Mouse (Mus musculus): ENCODE data around the gene Prr5l. TPM values are rescaled to one million over a fixed set of nuclear protein-coding genes. Genes with fewer than 3 reads are reported as not detected.

Prr5l gene
- polyA plus RNA-seq (2015; fragmentation: Nextera tagmentation; extraction: Ambion mirVana) = 32.7 and 32.8 TPM in 2 replicates

DNA sequence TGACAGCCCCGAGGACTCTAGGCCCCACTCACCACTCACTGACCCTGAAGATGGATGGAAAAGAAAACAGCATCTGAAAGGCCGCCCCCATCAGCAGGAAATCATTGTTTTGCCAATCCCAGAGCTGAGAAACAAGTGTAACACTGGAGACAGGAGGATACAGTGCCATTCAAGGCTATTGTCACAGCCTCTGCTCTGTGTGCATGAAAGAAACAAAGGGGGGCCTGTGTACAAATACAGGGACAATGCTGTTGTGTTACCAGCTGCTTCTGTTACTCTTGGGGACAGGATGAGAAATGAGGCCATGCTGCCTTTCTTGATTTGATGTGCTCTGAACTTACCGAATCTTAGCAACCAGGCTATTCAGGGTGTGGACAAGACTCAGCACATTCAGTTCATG is at the start of gene Prr5l:
TSS of gene Prr5l (minus strand) at position 30 of the 400 bp plus-strand sequence.
- Histone ChIP-seq H3K27me3 (no peaks in the 10 kb centered on the region), H3K4me3 (no peak within 1 kb of the TSS), H3K4me1 (peaks cover 13% of the 10 kb centered on the region)

DNA sequence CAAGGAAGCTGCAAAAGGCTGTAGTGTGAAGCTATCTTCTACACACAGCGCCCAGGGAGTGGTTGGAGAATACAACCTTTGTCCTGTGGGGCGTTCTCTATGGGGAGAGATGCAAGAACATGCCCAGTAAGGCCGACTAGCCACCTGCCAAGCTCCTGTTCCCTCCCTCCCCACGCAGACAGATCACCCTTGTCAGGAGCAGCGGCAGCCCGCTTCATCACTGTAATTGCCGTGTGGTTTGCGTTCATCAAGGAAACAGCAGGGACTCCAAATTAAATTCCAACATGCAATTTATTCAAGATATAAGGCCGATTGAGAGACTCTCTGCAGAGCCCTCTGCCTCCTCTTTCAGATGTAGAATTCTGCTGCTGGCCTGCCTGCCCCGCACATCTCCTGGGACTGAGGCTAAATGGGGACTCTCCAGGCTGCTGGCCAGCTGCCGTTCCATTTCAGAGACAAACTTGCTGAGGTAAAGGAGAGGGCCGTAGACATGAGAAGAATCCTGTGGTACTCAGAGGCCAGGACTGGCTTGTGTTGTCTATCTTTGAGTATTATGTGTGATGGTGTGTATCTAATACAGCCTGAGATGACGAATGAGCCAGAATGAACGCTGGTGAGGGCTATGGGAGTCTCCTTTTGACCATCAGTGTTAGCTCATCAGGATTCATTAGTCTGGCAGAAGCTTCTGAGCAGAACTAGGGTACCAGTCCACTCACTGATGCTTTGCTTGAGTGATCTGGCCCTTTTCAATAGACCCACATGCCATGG is 49.5 kb upstream of the Prr5l start:
- Histone ChIP-seq H3K4me3 (no peak overlapping the region), H3K9me3 (no peaks in the 10 kb centered on the region), H3K4me1 (peaks cover 3% of the 10 kb centered on the region; the same call in 1 of the 2 replicates), H3K27me3 (no peaks in the 10 kb centered on the region), H3K36me3 (no peaks in the 10 kb centered on the region), H3K4me2 (no peak overlapping the region), H3K9ac (no peak overlapping the region), H3K27ac (no peak overlapping the region)
- no peak for ATAC-seq (ENCODE audit: insufficient number of reproducible peaks, low FRiP score, low TSS enrichment, low read depth)
- WGBS = 69% methylated on average over 14 of the region's 14 CpGs

More for the DNA sequence above, at the start of gene Prr5l:
- no peak within 1 kb of the TSS for H3K4me2 ChIP-seq
- no peak for ATAC-seq (ENCODE audit: insufficient number of reproducible peaks, low FRiP score, low TSS enrichment, low read depth)
- no peak within 1 kb of the TSS for H3K9ac ChIP-seq
- H3K27ac ChIP-seq = no peak within 1 kb of the TSS
- H3K36me3 ChIP-seq = no peaks in the 10 kb centered on the region
- 53% methylated on average over 3 of the region's 3 CpGs for WGBS
- no peaks in the 10 kb centered on the region for H3K9me3 ChIP-seq

- Histone ChIP-seq H3K27ac (no peak overlapping the region), H3K4me2 (no peak overlapping the region), H3K4me1 (no peaks in the 10 kb centered on the region), H3K9me3 (no peaks in the 10 kb centered on the region), H3K4me3 (no peak overlapping the region), H3K27me3 (no peaks in the 10 kb centered on the region), H3K36me3 (no peaks in the 10 kb centered on the region), H3K9ac (no peak overlapping the region)
- WGBS = 81% methylated on average over 12 of the region's 12 CpGs
- ATAC-seq (ENCODE audit: insufficient number of reproducible peaks, low FRiP score, low TSS enrichment, low read depth) = no peak
These were observed 42.9 kb upstream of the Prr5l start for GRCm38 (mm10) chr2:101925591-101926188.

GRCm38 (mm10) chr2:101925183-101925582 is 42.4 kb upstream of the Prr5l start:
- ATAC-seq (ENCODE audit: insufficient number of reproducible peaks, low FRiP score, low TSS enrichment, low read depth) = no peak
- Histone ChIP-seq H3K9ac (no peak overlapping the region), H3K4me3 (no peak overlapping the region), H3K36me3 (no peaks in the 10 kb centered on the region), H3K4me1 (no peaks in the 10 kb centered on the region), H3K4me2 (no peak overlapping the region), H3K27ac (no peak overlapping the region), H3K9me3 (no peaks in the 10 kb centered on the region), H3K27me3 (no peaks in the 10 kb centered on the region)
- 87% methylated on average over 3 of the region's 3 CpGs for WGBS

- Histone ChIP-seq H3K9ac (no peak overlapping the region), H3K27me3 (no peaks in the 10 kb centered on the region), H3K4me3 (no peak overlapping the region), H3K4me2 (no peak overlapping the region), H3K4me1 (no peaks in the 10 kb centered on the region), H3K9me3 (no peaks in the 10 kb centered on the region), H3K27ac (no peak overlapping the region), H3K36me3 (no peaks in the 10 kb centered on the region)
- WGBS = 48% methylated on average over 4 of the region's 4 CpGs
- ATAC-seq (ENCODE audit: insufficient number of reproducible peaks, low FRiP score, low TSS enrichment, low read depth) = no peak
These were observed 40.4 kb upstream of the Prr5l start for GRCm38 (mm10) chr2:101923181-101923580.

- no peak for ATAC-seq (ENCODE audit: insufficient number of reproducible peaks, low FRiP score, low TSS enrichment, low read depth)
- no peaks in the 10 kb centered on the region for H3K9me3 ChIP-seq
- WGBS = 94% methylated on average over 4 of the region's 4 CpGs
- H3K27me3 ChIP-seq = no peaks in the 10 kb centered on the region
- H3K9ac ChIP-seq = no peak overlapping the region
- H3K4me3 ChIP-seq = no peak overlapping the region
- H3K4me1 ChIP-seq = no peaks in the 10 kb centered on the region
- H3K36me3 ChIP-seq = no peaks in the 10 kb centered on the region
- H3K27ac ChIP-seq = no peak overlapping the region
- no peak overlapping the region for H3K4me2 ChIP-seq
These were observed 39.5 kb upstream of the Prr5l start for GRCm38 (mm10) chr2:101922302-101922701.

GRCm38 (mm10) chr2:101920136-101920554 is 37.3 kb upstream of the Prr5l start:
- Histone ChIP-seq H3K27me3 (no peaks in the 10 kb centered on the region), H3K4me1 (no peaks in the 10 kb centered on the region), H3K36me3 (no peaks in the 10 kb centered on the region), H3K9me3 (no peaks in the 10 kb centered on the region), H3K9ac (no peak overlapping the region), H3K4me2 (no peak overlapping the region), H3K27ac (no peak overlapping the region), H3K4me3 (no peak overlapping the region)
- ATAC-seq (ENCODE audit: insufficient number of reproducible peaks, low FRiP score, low TSS enrichment, low read depth) = no peak
- WGBS = 59% methylated on average over 2 of the region's 2 CpGs

- Histone ChIP-seq H3K27ac (no peak overlapping the region), H3K27me3 (no peaks in the 10 kb centered on the region), H3K9ac (no peak overlapping the region), H3K9me3 (no peaks in the 10 kb centered on the region), H3K36me3 (no peaks in the 10 kb centered on the region), H3K4me3 (no peak overlapping the region), H3K4me1 (no peaks in the 10 kb centered on the region), H3K4me2 (no peak overlapping the region)
- WGBS = 67% methylated on average over 7 of the region's 7 CpGs
- no peak for ATAC-seq (ENCODE audit: insufficient number of reproducible peaks, low FRiP score, low TSS enrichment, low read depth)
These were observed 35.7 kb upstream of the Prr5l start for GRCm38 (mm10) chr2:101918518-101918917.

GRCm38 (mm10) chr2:101909326-101910080 is 26.7 kb upstream of the Prr5l start:
- Histone ChIP-seq H3K9me3 (no peaks in the 10 kb centered on the region), H3K4me2 (no peak overlapping the region), H3K27me3 (no peaks in the 10 kb centered on the region), H3K9ac (no peak overlapping the region), H3K27ac (no peak overlapping the region), H3K36me3 (no peaks in the 10 kb centered on the region), H3K4me1 (peaks cover 6% of the 10 kb centered on the region), H3K4me3 (no peak overlapping the region)
- no peak for ATAC-seq (ENCODE audit: insufficient number of reproducible peaks, low FRiP score, low TSS enrichment, low read depth)
- whole genome bisulfite sequencing = 93% methylated on average over 15 of the region's 15 CpGs

GRCm38 (mm10) chr2:101908773-101909172 is 25.9 kb upstream of the Prr5l start:
- no peaks in the 10 kb centered on the region for H3K9me3 ChIP-seq
- no peak overlapping the region for H3K27ac ChIP-seq
- H3K4me2 ChIP-seq = no peak overlapping the region
- 72% methylated on average over 13 of the region's 13 CpGs for WGBS
- no peaks in the 10 kb centered on the region for H3K36me3 ChIP-seq
- H3K9ac ChIP-seq = no peak overlapping the region
- H3K27me3 ChIP-seq = no peaks in the 10 kb centered on the region
- no peak for ATAC-seq (ENCODE audit: insufficient number of reproducible peaks, low FRiP score, low TSS enrichment, low read depth)
- H3K4me3 ChIP-seq = no peak overlapping the region
- peaks cover 6% of the 10 kb centered on the region for H3K4me1 ChIP-seq

DNA sequence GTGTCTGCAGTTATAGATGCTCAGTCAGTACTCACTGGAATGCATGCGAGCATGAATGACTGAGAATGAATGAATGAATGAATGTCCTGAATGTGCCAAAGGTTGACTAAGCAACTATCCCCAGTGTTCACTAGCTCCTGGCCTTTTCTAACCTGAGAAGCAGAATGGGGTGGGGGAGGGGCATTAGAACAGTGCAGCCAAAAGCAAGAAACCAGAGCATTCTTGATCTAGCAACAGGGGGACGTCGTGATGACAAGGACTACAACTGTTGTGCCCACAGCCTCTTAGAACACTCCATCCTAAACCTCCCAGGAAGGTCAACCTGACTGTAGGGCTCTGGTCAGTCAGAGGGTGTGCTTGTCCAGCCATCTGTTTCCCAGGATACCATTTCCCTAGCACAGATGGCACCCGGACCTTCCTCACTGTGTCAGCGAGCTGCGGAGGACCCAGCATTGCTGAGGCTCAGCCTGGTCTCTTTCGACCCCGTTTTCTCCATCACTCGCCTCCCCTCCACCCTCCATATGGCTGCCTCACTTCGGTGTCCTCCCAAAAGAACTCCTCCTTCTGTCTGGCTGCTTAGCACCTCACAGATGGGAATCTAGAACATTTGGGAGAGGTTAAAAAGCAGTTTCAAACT is 24.7 kb upstream of the Prr5l start:
- Histone ChIP-seq H3K27me3 (no peaks in the 10 kb centered on the region), H3K36me3 (no peaks in the 10 kb centered on the region), H3K9me3 (no peaks in the 10 kb centered on the region), H3K4me1 (peaks cover 6% of the 10 kb centered on the region), H3K27ac (no peak overlapping the region), H3K4me3 (no peak overlapping the region), H3K4me2 (no peak overlapping the region), H3K9ac (no peak overlapping the region)
- WGBS = 68% methylated on average over 10 of the region's 10 CpGs
- no peak for ATAC-seq (ENCODE audit: insufficient number of reproducible peaks, low FRiP score, low TSS enrichment, low read depth)

DNA sequence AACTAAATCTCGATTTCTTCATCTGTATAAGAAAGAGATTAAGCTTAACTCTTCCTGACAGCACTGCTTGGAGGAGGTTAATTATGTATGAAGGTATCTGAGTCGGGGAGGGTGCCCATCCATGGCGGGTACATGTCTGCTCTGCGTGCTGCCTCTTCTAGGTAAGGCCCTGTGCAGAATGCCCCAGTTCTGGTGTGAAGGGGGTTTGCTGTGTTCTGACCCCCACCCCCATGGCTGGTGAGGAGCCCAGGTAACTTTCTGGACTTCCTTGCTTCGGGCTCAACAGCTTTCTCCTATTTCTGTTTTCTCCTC is 23.5 kb upstream of the Prr5l start:
- peak overlapping the region; percentile 41; the same call in 1 of the 2 replicates for H3K4me2 ChIP-seq
- H3K27ac ChIP-seq = no peak overlapping the region
- H3K36me3 ChIP-seq = no peaks in the 10 kb centered on the region
- WGBS = 63% methylated on average over 5 of the region's 5 CpGs
- no peak for ATAC-seq (ENCODE audit: insufficient number of reproducible peaks, low FRiP score, low TSS enrichment, low read depth)
- H3K4me1 ChIP-seq = peaks cover 6% of the 10 kb centered on the region
- no peaks in the 10 kb centered on the region for H3K27me3 ChIP-seq
- H3K4me3 ChIP-seq = no peak overlapping the region
- H3K9me3 ChIP-seq = no peaks in the 10 kb centered on the region
- H3K9ac ChIP-seq = no peak overlapping the region
